Mouse (Mus musculus) G1E-ER4 (cell line): ENCODE results near the gene Gm13199. TPM values are rescaled to one million over a fixed set of nuclear protein-coding genes. Genes with fewer than 3 reads are reported as not detected.

Source experiments
- GATA1 ChIP-seq: IDR thresholded peaks from one replicate; pipeline ENCODE4 v1.8.0; 2012; ENCODE audit warnings: low read length, inconsistent platforms
- polyA plus RNA-seq: library from polyadenylated mRNA; stranded (reverse); fragments of >175 nt; gene quantifications from 2 replicates; pipeline ENCODE4 v1.2.3, GENCODE M21; 2012

The Gm13199 gene
- not detected in 2 replicates for polyA plus RNA-seq

DNA sequence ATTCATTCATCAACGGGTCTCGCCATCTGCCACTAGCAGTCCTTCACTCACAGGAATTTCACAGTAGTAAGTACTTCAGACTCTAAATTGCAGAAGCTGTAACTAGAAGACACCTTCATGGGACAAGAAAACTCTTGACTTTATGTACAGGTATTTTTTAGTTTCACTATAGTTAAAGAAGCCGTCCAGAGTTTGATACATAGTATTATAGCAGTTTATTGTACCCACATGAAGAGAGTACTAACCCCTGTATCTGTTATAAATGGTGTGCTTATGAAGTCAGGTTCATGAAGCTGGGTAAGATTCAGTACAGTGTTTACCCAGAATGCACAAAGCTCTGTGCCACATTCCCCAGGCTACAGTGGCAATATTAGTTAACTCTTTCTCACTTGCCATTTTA lies at the start of gene Gm13199:
Gm13199 (minus strand) TSS at position 101 of the 400 bp plus-strand sequence.
- no peak for TF ChIP-seq GATA1

DNA sequence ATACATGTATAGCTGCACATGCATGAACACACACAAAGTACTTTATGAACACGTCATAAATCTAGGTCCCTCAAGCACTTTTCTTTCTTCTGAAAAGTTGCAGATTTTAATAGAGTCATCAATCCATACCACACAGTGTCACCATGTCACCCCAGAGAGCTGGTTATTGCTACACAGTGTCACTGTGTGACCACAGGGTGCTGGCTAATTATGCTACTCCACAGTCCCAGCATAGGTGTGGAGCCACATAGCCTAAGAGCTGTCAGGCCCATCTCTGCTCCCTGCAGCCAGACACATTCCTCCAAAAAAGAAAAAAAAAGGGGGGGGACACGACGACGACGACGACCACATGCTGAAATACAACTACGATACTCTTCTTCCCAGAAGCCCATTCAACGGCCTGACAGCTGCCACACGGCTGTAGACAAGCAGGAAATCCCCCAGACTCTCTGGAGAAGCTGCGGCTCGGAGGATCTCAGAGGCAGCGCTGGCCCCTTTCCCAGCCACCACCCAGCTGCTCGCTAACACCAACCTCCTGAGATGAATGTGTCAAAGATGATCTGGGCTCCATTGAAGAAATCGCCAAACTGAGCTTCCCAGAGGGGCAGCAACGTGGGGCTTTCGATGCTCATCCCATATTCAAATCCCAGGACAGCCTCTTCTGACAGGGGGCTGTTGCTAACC lies 48.7 kb upstream of the Gm13199 start:
- TF ChIP-seq GATA1, result no peak

DNA sequence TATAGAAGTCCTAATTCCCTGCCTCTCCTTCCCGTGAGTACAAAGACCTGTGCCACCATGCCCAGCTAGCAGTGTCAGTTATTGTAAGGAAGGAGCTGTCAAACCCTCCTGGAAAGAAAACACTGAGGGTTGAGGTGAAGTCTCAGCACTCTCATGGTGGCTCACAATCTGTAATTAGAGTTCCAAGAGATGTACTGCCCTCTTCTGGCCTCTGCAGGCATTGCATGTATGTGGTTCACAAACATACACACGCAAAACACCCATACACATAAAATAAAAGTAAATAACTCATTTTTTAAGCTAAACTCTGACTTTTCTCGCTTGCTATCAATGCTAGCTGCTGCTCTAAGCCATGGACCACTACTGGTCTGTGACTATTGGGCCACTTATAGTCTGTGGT lies 43.9 kb upstream of the Gm13199 start:
- TF ChIP-seq GATA1, result no peak

DNA sequence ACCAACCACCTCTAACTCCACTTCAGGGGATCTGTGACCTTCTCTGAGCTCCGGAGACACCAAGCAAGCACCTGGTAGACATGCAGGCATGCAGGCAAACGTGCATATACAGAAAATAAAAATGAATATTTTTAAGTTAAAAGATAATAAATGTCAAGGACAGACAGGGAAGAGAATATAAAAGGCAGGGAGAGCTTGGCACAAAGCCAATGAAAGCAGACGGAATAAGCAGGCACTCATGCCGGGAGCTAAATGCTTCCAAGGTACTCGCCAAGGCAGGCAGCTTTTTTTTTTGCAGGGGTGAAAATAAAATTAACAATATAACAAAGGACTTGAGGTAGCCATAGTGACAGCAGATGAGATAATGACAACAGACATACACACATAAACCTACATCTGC lies 43.4 kb upstream of the Gm13199 start:
- no peak for TF ChIP-seq GATA1

DNA sequence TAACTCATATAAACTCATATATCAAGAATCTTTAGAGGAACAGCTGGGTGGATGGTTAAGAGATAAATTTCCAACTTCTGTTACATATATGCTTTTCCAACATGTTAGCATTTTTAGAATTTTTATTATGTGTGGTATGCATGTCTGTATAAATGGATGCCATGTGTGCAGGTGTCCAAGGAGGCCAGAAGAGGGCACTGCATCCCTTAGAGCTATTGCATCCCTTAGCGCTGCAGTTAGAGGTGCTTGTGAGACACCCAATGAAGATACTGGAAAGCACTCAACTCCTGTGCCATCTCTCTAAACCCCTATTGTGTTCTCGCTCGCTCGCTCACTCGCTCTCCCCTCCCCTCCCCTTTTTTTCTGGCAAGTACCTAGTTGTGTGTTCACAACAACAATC lies 37.4 kb upstream of the Gm13199 start:
- TF ChIP-seq GATA1, result no peak

DNA sequence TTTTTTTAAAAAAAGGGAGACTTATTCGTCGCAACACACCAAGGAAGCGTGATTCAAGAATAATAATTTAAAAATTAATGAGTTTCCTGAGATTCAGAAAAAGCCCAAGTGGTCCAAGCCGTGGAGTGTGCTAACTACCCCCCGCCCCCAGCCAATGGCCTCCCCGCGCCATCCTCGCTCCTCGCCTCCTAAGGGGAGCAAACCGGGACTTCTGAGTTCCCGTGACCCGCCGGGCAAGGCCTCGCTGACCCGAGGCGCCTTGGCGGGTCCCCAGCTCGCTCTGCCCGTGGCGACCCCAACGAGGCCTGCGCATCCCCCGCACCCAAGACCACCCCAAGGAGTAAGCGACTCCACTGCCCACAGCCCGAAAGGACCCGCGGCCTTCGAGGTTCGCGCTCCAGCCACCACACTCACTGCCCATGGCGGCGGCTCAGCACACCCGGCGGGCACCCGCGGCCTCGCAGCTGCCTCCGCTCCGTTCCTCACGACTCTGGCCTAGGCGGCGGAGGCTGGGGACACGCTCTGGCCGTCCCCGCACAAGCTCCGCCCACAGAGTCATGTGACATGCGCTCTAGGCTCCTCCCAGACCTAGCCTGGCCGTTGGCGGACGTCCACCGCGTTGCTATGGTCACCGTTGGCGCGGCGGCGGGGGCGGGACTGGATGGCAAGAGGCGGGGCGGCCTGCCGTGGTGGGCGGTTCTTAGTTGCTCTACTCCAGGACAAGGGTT lies 32.3 kb upstream of the Gm13199 start, which contains the start of gene Sec61a2:
Sec61a2 (minus strand) TSS at position 590 of the 728 bp plus-strand sequence.
- TF ChIP-seq GATA1, result no peak

DNA sequence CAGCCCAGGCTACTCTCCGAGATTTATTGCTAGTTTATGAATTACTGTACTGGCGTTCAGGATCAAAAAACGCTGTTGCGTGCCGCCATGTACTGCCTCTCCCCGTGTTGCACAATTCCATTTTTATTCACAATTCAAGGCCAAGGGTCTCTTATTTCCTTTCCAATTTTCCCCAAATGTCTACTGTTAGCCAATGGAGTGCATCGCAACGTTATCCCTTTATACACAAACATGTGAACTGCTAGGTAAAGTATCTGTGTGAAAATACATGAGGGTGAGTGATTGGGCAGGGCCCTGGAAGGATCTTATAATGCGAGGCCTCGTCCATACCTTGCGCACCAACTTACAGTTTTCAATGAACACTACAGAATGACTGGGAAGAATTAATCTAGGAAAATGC lies 31.6 kb upstream of the Gm13199 start:
- no peak for TF ChIP-seq GATA1

DNA sequence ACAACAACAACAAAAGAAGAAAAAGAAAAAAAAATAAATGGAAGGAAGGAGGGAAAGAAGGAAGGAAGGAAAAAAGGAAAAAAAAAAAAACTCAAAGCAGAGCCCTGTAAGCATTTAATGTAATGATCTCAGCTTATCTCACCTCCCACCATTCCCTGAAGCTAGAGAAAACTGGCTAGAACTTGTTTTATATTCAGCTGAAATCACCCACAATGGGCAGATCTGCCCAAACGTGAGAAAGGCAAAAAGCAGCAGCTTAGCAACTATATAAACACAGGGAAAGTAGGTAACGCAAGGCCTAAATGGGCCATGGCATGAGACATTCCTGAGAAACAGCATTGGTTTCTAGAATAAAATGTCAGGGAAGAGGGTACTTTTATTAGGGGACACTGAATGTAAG lies 26.7 kb upstream of the Gm13199 start:
- no peak for TF ChIP-seq GATA1

DNA sequence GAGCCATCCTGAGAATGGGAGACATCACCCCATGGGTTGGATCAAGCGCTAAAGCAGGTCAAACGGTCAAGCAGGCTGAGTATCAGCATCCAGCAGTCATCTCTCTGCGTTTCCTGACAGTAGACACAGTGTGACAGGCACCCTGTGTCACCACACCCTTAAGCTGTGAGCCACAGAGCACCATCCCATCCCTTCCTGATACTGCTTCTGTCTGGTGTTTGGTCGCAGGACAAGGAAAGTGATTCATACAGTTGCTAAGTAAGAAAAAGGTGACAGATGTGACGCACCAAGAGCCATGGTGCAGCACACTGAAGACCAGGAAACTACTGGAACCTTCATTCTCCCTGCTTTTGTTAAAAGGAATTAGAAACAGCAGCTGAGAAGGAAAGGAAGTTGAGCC lies 26.1 kb upstream of the Gm13199 start:
- no peak for TF ChIP-seq GATA1

DNA sequence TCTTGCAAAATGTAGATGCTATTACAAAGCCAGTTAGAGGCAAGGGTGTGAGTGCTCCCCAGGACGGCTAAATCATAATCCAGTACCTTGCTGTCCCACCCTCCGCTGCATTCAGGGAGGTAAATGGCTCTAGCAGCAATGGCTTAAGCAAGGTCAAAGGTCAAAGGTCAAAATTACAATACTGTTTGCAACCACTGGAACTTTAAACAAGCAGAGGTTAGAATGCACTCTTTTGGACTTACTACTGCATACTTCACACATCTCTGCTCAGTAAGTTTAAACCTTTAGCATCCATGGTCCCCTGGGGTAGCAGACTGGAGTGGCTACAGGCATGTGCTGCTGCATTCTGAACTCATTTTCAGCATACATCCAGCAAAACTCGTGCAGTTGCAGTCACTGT lies 14.7 kb upstream of the Gm13199 start:
- TF ChIP-seq GATA1, result no peak

DNA sequence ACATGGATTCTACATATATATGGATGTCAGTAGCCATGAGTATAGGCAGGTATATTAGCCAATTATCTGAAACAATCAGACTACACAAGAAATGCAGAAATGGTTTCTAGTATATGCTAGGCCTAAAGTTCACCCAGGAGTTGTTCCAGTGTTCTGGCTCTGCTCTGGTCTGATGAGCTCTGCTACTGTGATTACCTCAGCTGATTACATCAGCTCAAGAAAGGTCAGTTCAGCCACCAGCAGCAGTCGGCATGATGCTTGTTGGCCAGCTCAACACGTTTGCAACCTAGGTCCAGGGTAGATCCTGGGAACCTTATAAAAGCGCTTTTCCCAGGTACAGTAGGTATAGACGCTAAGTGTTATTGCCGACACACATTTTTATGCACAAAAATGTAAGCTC lies 7.0 kb upstream of the Gm13199 start:
- TF ChIP-seq GATA1, result no peak

DNA sequence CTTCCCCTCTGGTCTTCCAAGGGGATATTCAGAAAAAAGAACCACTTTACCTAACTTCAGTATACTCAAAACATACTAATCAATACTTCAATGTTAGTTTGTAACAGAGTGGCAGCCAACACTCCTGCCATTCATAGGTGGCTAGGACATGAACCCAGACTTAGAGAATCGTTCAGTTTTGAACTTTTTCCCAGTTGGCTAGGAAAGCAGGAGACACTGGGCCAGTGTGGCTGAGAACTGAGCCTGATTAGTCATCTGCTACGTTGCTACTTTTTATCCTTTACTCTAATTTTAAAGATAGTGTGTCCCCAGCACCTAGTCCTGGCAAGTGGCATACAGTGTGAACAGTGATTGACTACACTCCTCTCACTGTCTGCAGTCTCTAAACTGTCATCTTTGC lies 4.9 kb upstream of the Gm13199 start:
- TF ChIP-seq GATA1, result no peak

DNA sequence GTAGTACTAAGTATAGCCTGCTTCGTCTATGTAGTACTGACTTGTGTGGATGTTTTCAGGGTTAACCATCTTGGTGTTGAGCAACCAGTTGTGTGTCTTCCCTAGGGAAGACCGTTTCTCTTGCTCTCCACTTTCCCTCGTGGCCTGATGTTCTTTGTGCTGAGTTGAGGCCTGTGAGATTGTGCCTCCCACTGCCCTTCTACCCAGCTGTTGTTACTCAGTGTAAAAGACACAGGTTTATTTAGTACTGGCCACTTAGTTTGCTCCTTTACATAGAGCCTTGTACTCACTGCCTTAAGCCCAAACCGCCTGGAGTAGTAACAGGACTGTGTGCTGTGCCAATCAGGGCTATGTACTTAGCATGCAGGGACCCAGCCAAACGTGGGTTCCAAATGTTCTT lies 10.9 kb downstream of the Gm13199 start:
- no peak for TF ChIP-seq GATA1

DNA sequence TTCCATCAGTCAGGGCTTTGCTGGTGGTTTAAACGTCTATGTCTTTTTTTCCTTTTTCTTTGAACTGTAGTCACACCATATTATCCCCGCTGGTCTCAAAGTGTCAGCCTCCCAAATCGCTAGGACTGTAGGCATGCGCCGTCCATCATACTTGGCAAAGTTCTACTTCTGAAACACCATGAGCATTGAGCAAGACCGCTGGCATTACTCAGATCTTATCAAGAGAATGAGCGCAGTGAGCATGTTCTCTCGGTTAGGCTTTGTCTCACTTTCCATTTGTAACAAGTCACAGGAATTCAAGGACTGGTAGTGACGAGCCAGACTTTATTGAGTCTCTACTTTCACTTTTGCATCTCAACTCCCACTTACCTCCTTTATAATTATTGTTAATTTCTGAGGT lies 11.6 kb downstream of the Gm13199 start:
- TF ChIP-seq GATA1, result no peak

DNA sequence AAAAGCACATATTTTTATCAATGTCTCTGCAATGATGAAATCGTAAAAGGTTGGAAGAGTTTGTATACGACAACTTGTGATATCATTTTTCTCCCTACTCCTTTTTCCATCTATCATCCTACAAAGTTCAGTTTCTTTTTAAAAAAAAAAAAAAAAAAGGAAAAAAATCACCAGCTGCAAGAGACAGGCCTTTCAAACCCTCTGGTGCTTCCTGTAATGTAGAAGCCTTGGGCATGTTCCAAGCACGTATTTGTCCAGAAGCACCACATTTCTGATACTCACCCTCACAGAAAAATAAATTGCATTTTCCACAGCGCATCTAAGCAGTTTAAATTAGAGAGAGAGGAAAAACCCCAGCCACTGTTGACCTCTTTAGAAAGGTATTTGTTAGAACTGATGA lies 16.9 kb downstream of the Gm13199 start:
- no peak for TF ChIP-seq GATA1

DNA sequence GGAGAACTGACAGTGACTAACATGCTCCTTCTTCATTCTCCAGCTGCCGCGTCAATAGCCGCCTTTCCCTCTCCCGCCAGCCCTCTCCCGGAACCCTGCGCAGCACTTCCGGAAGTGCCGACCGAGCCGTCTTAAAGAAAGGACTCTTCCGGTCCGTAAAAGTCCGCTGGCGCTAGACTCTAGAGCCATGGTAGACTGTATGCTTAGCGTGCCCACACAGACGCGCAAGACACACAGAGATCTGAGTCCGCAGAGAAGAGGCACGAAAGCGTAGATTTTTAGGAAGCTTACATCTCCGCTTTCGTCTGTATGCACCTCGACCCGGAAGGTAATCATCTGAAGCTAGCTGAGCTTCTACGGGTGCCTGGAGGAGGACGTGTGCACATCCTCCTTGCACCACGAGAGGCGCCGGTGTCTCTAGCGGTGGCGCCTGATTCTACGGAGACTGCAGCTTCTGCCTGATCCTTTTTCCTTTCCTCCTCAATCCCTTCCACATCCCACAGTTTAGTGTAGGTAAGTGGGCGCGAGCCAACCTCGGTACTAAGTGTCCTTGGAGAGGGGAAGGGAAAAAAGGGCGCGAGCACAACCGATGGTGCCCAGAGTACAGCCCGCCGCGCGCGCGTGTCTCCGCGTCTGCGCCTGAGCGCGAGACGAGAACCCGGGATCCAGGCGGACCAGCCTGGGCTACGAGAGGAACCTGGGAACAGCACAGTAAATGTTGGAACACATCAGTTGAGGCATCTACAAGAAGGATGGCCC lies 17.7 kb downstream of the Gm13199 start, which contains the start of the genes Nudt5 and Cdc123:
Nudt5 (plus strand) TSS at position 147 of the 759 bp plus-strand sequence.
Cdc123 (minus strand) TSS at position 292 of the 759 bp plus-strand sequence.
- no peak for TF ChIP-seq GATA1

DNA sequence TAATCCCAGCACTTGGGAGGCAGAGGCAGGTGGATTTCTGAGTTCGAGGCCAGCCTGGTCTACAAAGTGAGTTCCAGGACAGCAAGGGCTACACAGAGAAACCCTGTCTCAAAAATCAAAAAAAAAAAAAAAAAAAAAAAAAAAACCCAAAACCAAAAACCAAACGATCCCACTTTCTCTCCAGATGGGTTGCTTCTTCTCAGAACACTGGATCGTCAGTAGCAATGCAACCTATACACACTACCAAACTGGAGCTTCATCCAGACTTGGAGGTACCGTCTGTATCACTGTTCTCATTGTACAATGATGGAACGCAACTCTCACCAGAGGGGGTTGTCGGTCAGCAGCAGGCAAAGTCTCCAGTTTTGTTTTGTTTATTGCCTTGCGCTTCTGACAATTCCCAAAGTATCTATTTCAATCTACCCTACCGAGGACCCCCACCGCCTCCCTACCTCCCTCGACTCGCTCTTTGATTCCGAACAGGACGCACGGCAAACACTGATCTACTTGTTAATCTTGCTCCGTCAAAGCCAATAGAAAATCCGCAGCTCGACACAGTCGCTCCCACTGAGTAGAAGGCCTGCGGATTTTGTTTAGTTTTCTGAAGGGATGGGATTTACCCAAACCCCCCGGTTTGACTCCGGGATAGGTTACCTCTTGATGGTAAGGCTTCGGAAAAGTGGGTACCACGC lies 18.4 kb downstream of the Gm13199 start:
- no peak for TF ChIP-seq GATA1
